Mouse (Mus musculus) E14TG2a.4 (cell line): ENCODE measurements around the gene Gsta2.

Source experiments
- CTCF ChIP-seq: conservative IDR thresholded peaks from 2 replicates; pipeline ENCODE4 v1.5.1; 2014; ENCODE audit warnings: low read length
- POU5F1 ChIP-seq: IDR thresholded peaks from 2 replicates; pipeline ENCODE4 v1.6.1; 2014; ENCODE audit warnings: low read length, borderline replicate concordance

- no peak for TF ChIP-seq CTCF
- TF ChIP-seq POU5F1: no peak
These were observed 13.8 kb upstream of the Gsta2 start for GRCm38 (mm10) chr9:78369349-78369748.
